Mouse (Mus musculus) MEL (cell line): ENCODE data around the gene Ndufaf2. TPM values are rescaled to one million over a fixed set of nuclear protein-coding genes. Genes with fewer than 3 reads are reported as not detected.

Experiments used
- DNase-seq: peaks from one replicate; pipeline ENCODE4 v3.0.0; 2011; ENCODE audit warnings: low read depth, low spot score
- H3K27ac ChIP-seq: 2 replicates; pipeline ENCODE4 v1.5.1; 2012; ENCODE audit warnings: low read depth, mild to moderate bottlenecking, control low read depth, low read length, moderate library complexity; ENCODE audit not compliant: control insufficient read depth
- H3K27me3 ChIP-seq, 2 experiments: fragments of 150-350 bp in 1 of 2; sonication (generic) in 1 of 2; 2 replicates each; pipeline ENCODE4 v1.6.1; 2012; ENCODE audit warnings: low read length in 2 of 2, mild to moderate bottlenecking in 2 of 2, improper control_type of control experiment in 1 of 2, moderate library complexity in 1 of 2; ENCODE audit not compliant: insufficient read depth in 2 of 2, control insufficient read depth in 1 of 2
- H3K36me3 ChIP-seq, 2 experiments: 2 replicates each; pipeline ENCODE4 v1.6.1; 2012 to 2014; ENCODE audit warnings: low read length in 2 of 2, improper control_type of control experiment in 1 of 2, inconsistent platforms in 1 of 2, mild to moderate bottlenecking in 1 of 2; ENCODE audit not compliant: insufficient read depth in 2 of 2, control insufficient read depth in 1 of 2
- H3K4me1 ChIP-seq, 2 experiments: fragments of 150-350 bp in 1 of 2; sonication (generic) in 1 of 2; 2 replicates each; pipeline ENCODE4 v1.6.1; 2012; ENCODE audit warnings: low read length in 2 of 2, improper control_type of control experiment in 1 of 2, mild to moderate bottlenecking in 1 of 2; ENCODE audit not compliant: insufficient read depth in 2 of 2, control insufficient read depth in 1 of 2
- H3K4me3 ChIP-seq, 2 experiments: fragments of 150-350 bp in 1 of 2; sonication (generic) in 1 of 2; 2 replicates each; pipeline ENCODE4 v1.5.1; 2012; ENCODE audit warnings: low read depth in 2 of 2, low read length in 2 of 2, mild to moderate bottlenecking in 2 of 2, moderate library complexity in 2 of 2, control low read depth in 1 of 2, improper control_type of control experiment in 1 of 2; ENCODE audit not compliant: control insufficient read depth in 1 of 2, insufficient read depth in 1 of 2
- H3K79me2 ChIP-seq: 2 replicates; pipeline ENCODE4 v1.6.1; 2012; ENCODE audit warnings: mild to moderate bottlenecking, low read length, moderate library complexity; ENCODE audit not compliant: control insufficient read depth, poor library complexity, insufficient read depth
- H3K9ac ChIP-seq: 2 replicates; pipeline ENCODE4 v1.6.1; 2012; ENCODE audit warnings: low read depth, mild to moderate bottlenecking, control low read depth, low read length, moderate library complexity; ENCODE audit not compliant: control insufficient read depth, poor library complexity, severe bottlenecking
- H3K9me3 ChIP-seq: fragments of 150-350 bp; sonication (generic); replicated peaks from 2 replicates; pipeline ENCODE4 v1.6.1; 2012; ENCODE audit warnings: mild to moderate bottlenecking, low read length, improper control_type of control experiment, moderate library complexity; ENCODE audit not compliant: insufficient read depth
- CHD1 ChIP-seq: IDR thresholded peaks from 2 replicates; pipeline ENCODE4 v1.6.1; 2012; ENCODE audit warnings: low read depth, mild to moderate bottlenecking, inconsistent platforms, low read length, improper control_type of control experiment
- ELF1 ChIP-seq: IDR thresholded peaks from 2 replicates; pipeline ENCODE4 v1.6.1; 2014; ENCODE audit warnings: low read depth, mild to moderate bottlenecking, inconsistent platforms, low read length, improper control_type of control experiment, moderate library complexity
- ETS1 ChIP-seq: IDR thresholded peaks from 2 replicates; pipeline ENCODE4 v1.6.1; 2012; ENCODE audit warnings: low read depth, mild to moderate bottlenecking, inconsistent platforms, low read length, improper control_type of control experiment, moderate library complexity
- GABPA ChIP-seq: IDR thresholded peaks from 2 replicates; pipeline ENCODE4 v1.6.1; 2012; ENCODE audit warnings: low read depth, mild to moderate bottlenecking, inconsistent platforms, low read length, improper control_type of control experiment, moderate library complexity
- HCFC1 ChIP-seq: IDR thresholded peaks from 2 replicates; pipeline ENCODE4 v1.6.1; 2012; ENCODE audit warnings: low read depth, mild to moderate bottlenecking, inconsistent platforms, low read length, improper control_type of control experiment, moderate library complexity
- JUND ChIP-seq: IDR thresholded peaks from 2 replicates; pipeline ENCODE4 v1.6.1; 2011; ENCODE audit warnings: low read depth, mild to moderate bottlenecking, improper control_type of control experiment, low read length
- MAX ChIP-seq: IDR thresholded peaks from 2 replicates; pipeline ENCODE4 v1.6.1; 2011; ENCODE audit warnings: low read length, improper control_type of control experiment
- MEF2A ChIP-seq: IDR thresholded peaks from 2 replicates; pipeline ENCODE4 v1.6.1; 2014; ENCODE audit warnings: low read depth, mild to moderate bottlenecking, inconsistent platforms, low read length, improper control_type of control experiment; ENCODE audit not compliant: poor library complexity, insufficient replicate concordance, severe bottlenecking; ENCODE audit errors: extremely low read depth
- MYB ChIP-seq: IDR thresholded peaks from 2 replicates; pipeline ENCODE4 v1.6.1; 2011; ENCODE audit warnings: mild to moderate bottlenecking, low read depth, low read length, improper control_type of control experiment
- NELFE ChIP-seq: IDR thresholded peaks from 2 replicates; pipeline ENCODE4 v1.6.1; 2011; ENCODE audit warnings: low read depth, low read length, improper control_type of control experiment
- NRF1 ChIP-seq: IDR thresholded peaks from 2 replicates; pipeline ENCODE4 v1.6.1; 2014; ENCODE audit warnings: low read depth, mild to moderate bottlenecking, inconsistent platforms, low read length, improper control_type of control experiment, moderate library complexity; ENCODE audit not compliant: poor library complexity, insufficient read depth, severe bottlenecking
- POLR2AphosphoS2 ChIP-seq: IDR thresholded peaks from 2 replicates; pipeline ENCODE4 v1.6.1; 2011; ENCODE audit warnings: low read length, improper control_type of control experiment
- POLR2AphosphoS5 ChIP-seq: IDR thresholded peaks from 2 replicates; pipeline ENCODE4 v1.6.1; 2012; ENCODE audit warnings: low read depth, borderline replicate concordance, mild to moderate bottlenecking, inconsistent platforms, low read length, moderate library complexity, mixed read lengths
- SMC3 ChIP-seq: IDR thresholded peaks from 2 replicates; pipeline ENCODE4 v1.6.1; 2011; ENCODE audit warnings: low read depth, low read length, improper control_type of control experiment
- TCF12 ChIP-seq: IDR thresholded peaks from 2 replicates; pipeline ENCODE4 v1.6.1; 2014; ENCODE audit warnings: low read depth, mild to moderate bottlenecking, inconsistent platforms, low read length, improper control_type of control experiment, moderate library complexity
- UBTF ChIP-seq: IDR thresholded peaks from 2 replicates; pipeline ENCODE4 v1.6.1; 2012; ENCODE audit warnings: low read depth, mild to moderate bottlenecking, inconsistent platforms, low read length, improper control_type of control experiment, moderate library complexity, borderline replicate concordance; ENCODE audit not compliant: insufficient read depth
- USF2 ChIP-seq, 2 experiments: IDR thresholded peaks; 2 replicates each; pipeline ENCODE4 v1.6.1; 2011 to 2012; ENCODE audit warnings: improper control_type of control experiment in 2 of 2, low read length in 2 of 2, borderline replicate concordance in 1 of 2, inconsistent platforms in 1 of 2, low read depth in 1 of 2, mild to moderate bottlenecking in 1 of 2; ENCODE audit not compliant: insufficient read depth in 1 of 2
- polyA plus RNA-seq, 2 experiments: library from polyadenylated mRNA; stranded (reverse) in 1 of 2; unstranded in 1 of 2; fragments of >175 nt in 1 of 2; fragments of >200 nt in 1 of 2; gene quantifications; 2 replicates each; pipeline versions ENCODE4 v1.2.1 to v1.2.4; 2012; ENCODE audit warnings: low replicate concordance in 2 of 2, low read depth in 1 of 2; ENCODE audit not compliant: insufficient read length in 2 of 2, insufficient read depth in 1 of 2, missing spikeins in 1 of 2
- total RNA-seq: library from RNA; depleted of rRNA; stranded (reverse); fragments of 300-350 nt; gene quantifications from 2 replicates; pipeline ENCODE4 v1.2.3, GENCODE M21; 2012

The Ndufaf2 gene
- total and polyA plus RNA-seq, 3 experiments, result 50.9 to 76.0 TPM; not detected in 1

- DNase-seq, result no peak
- H3K27ac ChIP-seq, result no peak overlapping the region
Observed at GRCm38 (mm10) chr13:107961972-107962371, 196.5 kb downstream of the Ndufaf2 start.

GRCm38 (mm10) chr13:107961501-107961900, 196.9 kb downstream of the Ndufaf2 start:
- no peaks in the 10 kb centered on the region for H3K79me2 ChIP-seq
- H3K9ac ChIP-seq, result no peak overlapping the region
- peaks cover 4 to 7% of the 10 kb centered on the region in 2 experiments for H3K27me3 ChIP-seq
- H3K4me1 ChIP-seq, result no peaks in the 10 kb centered on the region
- H3K9me3 ChIP-seq, result no peaks in the 10 kb centered on the region
- no peak overlapping the region for H3K27ac ChIP-seq
- H3K36me3 ChIP-seq, result no peaks in the 10 kb centered on the region
- no peak for TF ChIP-seq NRF1
- no peak for TF ChIP-seq UBTF
- no peak for TF ChIP-seq HCFC1
- TF ChIP-seq SMC3, result no peak
- TF ChIP-seq MEF2A, result no peak
- TF ChIP-seq NELFE, result no peak
- TF ChIP-seq MYB, result no peak
- TF ChIP-seq ETS1, result no peak
- no peak for TF ChIP-seq ELF1
- TF ChIP-seq POLR2AphosphoS2, result no peak
- TF ChIP-seq CHD1, result no peak
- DNase-seq, result no peak
- H3K4me3 ChIP-seq, result no peak overlapping the region

More at GRCm38 (mm10) chr13:107961972-107962371, 196.5 kb downstream of the Ndufaf2 start:
- Histone ChIP-seq H3K9ac (no peak overlapping the region), H3K4me3 (no peak overlapping the region), H3K4me1 (no peaks in the 10 kb centered on the region), H3K9me3 (no peaks in the 10 kb centered on the region), H3K36me3 (no peaks in the 10 kb centered on the region), H3K27me3 (peaks cover 4 to 9% of the 10 kb centered on the region in 2 experiments), H3K79me2 (no peaks in the 10 kb centered on the region)
- TF ChIP-seq GABPA, result no peak
- TF ChIP-seq POLR2AphosphoS2, result no peak
- TF ChIP-seq POLR2AphosphoS5, result no peak
- TF ChIP-seq JUND, result no peak
- no peak for TF ChIP-seq TCF12
- TF ChIP-seq USF2 (IDR thresholded peaks at IDR 0.05; ENCODE audit: borderline replicate concordance in 1 of 2, insufficient read depth in 1 of 2, low read depth in 1 of 2, low read length in 2 of 2), result no peak
- no peak for TF ChIP-seq MAX
